Comparison of ENCODE assay signal across 8 mouse cellular contexts in genomic region chr19:24961172-24961962, GRCm38 (mm10). TPM values are rescaled to one million over a fixed set of nuclear protein-coding genes. Genes with fewer than 3 reads are reported as not detected.
DNase-seq lines count a peak whose midpoint lies in the region; ATAC-seq lines count a peak whose summit lies in the region.

Gene Cbwd1 (minus strand): TSS chr19:24961610.

- H3K4me1 ChIP-seq in hindbrain, embryonic 15.5 days (replicated peaks), result peaks cover 12% of the 10 kb centered on the region

- no peaks in the 10 kb centered on the region for H3K9me3 ChIP-seq in hindbrain, embryonic 15.5 days

- 0 out of 2 replicates have a peak, but pooled peaks cover under 1% of the 10 kb centered on the region for H3K36me3 ChIP-seq in hindbrain, embryonic 15.5 days

- H3K4me2 ChIP-seq in hindbrain, embryonic 15.5 days, result peak within 1 kb of the TSS; percentile 73

- H3K27ac ChIP-seq in hindbrain, embryonic 15.5 days (replicated peaks), result peak within 1 kb of the TSS; percentile 23; the same call in 1 of the 2 replicates

- H3K27me3 ChIP-seq in hindbrain, embryonic 15.5 days, result no peaks in the 10 kb centered on the region

- peak within 1 kb of the TSS; percentile 58 for H3K4me3 ChIP-seq in hindbrain, embryonic 15.5 days

- WGBS in hindbrain, embryonic 15.5 days, result under 1% methylated on average over 36 of the region's 36 CpGs

- peak; percentile 100 for ATAC-seq in hindbrain, embryonic 15.5 days (ENCODE audit: low FRiP score, low read depth)

- DNase-seq in T-cell, adult 2 months (ENCODE audit: low spot score), result peak; percentile 99
- peak; percentile 93 to 95 for DNase-seq in cerebellum, postnatal 36 days
- DNase-seq in frontal cortex, postnatal 36 days (ENCODE audit: low spot score in 2 of 2), result peak; percentile 95 to 99
- DNase-seq in left cerebral cortex, adult 11 months (ENCODE audit: low spot score), result peak; percentile 98
- peak; percentile 98 for DNase-seq in lung, postnatal 4 days
- DNase-seq in retina, postnatal 7 days (ENCODE audit: low read depth, low spot score), result peak; percentile 98
- DNase-seq in urinary bladder, adult 2 months (ENCODE audit: low spot score), result peak; percentile 91

- H3K9ac ChIP-seq in hindbrain, embryonic 15.5 days, result peak within 1 kb of the TSS; percentile 50

RNA-seq across cellular contexts. Expression of gene Cbwd1, which starts in this region (rescaled TPM):
- polyA plus RNA-seq in hindbrain, embryonic 15.5 days (2015; fragmentation: Nextera tagmentation; extraction: Ambion mirVana), result 12.5 and 14.5 TPM in 2 replicates
- polyA plus RNA-seq in urinary bladder, adult 2 months (2012; rRNA removed), result 12.2 and 13.7 TPM in 2 replicates

Comparison
In these comparisons a context has a peak if more than half of its experiments do, and no peak if none do; other contexts are left out.
1. Peak in every context shown above with its lines: DNase-seq, ATAC-seq, H3K4me3 ChIP-seq and H3K27ac ChIP-seq.